Mouse (Mus musculus): Measurements from ENCODE around the gene Atp6v1b1.

The Atp6v1b1 gene

GRCm38 (mm10) chr6:83742761-83743160 is at the start of gene Atp6v1b1:
Gene Atp6v1b1, plus strand, starts transcription at chr6:83742990.
- in situ Hi-C loops (cut with MboI, MseI): loop anchor here (5.0 kb wide), 1 partner anchor 55 kb away; no protein-coding TSS in a partner anchor

DNA sequence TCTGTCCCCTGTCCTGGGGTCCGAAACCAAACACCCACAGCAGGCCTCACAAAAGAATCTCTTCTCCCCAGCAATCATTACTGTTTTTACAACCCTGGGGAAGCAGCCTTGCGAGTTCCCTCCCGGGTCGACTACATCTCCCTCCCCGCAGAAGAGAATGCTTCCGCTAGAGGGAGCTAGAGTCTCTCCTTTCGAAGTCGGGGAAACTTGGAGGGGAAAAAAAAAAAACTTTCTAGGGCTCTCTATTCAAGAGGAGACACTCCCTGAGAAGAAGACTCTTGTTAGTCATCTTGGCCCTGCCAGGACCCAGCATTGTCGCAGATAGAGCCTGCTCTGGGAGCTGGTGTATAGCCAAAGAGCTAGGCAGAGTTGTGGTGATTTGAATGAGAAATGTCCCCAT is 49.0 kb upstream of the Atp6v1b1 start:
- in situ Hi-C loops (cut with MboI, MseI): no loop called here

- in situ Hi-C loops (cut with MboI, MseI): no loop called here
These were observed 47.1 kb upstream of the Atp6v1b1 start for GRCm38 (mm10) chr6:83695731-83696130.

DNA sequence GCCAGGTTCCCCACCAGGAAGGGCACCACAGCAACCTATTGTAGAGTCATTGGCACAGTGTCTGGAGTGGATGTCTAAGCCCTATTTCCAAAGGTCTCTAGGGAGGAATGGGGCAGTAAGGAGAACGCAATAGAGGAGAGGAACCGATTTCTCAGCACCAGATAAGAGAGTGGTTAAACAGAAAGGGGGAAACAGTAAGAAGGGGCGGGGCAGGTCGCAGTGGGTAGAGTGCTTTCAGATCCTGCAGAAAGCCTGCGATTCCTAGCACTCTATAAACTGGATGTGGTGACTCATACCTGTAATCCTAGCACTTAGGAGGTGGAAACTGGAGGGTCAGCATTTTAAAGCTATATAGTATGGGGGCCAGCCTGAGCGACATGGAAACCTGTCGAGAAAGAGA is 46.1 kb upstream of the Atp6v1b1 start:
- in situ Hi-C loops (cut with MboI, MseI): no loop called here

DNA sequence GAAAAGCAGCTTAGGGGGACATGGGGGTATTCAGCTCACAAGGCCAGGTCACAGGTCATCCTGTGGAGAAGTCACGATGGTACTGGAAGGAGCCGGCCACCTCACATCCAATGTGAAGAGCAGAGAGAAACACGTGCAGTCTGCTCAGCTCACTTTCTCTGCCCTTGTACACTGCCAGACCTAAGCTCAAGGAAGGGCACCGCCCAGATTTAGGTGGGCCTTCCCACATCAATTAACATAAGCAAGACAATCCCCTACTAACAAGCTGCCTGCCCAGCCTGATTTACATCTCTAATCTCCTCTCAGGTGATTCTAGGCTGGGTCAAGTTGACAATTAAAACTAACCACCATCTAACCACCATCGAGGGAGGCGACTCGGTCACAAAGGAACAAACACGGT is 44.9 kb upstream of the Atp6v1b1 start:
- in situ Hi-C loops (cut with MboI, MseI): no loop called here

DNA sequence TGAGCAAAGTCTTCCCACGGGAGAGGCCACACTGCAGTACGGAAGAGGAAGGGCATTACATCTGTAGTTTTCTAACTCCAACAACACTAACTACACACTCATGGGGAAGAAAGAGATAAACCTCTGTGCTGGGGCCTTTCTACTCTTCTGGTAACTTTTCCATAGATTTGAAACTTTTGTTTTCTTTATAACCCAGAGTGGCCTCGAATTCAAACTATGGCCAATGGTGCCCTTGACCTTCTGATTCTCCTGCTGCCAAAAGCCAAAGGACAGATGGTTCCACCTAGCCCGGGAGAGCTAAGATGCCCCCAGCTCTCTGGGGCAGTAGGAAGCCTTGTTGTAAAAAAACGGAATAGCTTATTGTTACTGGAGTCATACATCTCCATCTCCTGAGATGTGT is 42.8 kb upstream of the Atp6v1b1 start:
- in situ Hi-C loops (cut with MboI, MseI): loop anchor here (10.0 kb wide), 1 partner anchor 885 kb away; no protein-coding TSS in a partner anchor

GRCm38 (mm10) chr6:83701001-83701400 is 41.8 kb upstream of the Atp6v1b1 start:
- in situ Hi-C loops (cut with MboI, MseI): loop anchor here (10.0 kb wide), 1 partner anchor 884 kb away; no protein-coding TSS in a partner anchor

- in situ Hi-C loops (cut with MboI, MseI): loop anchor here (10.0 kb wide), 1 partner anchor 882 kb away; no protein-coding TSS in a partner anchor
These were observed 40.4 kb upstream of the Atp6v1b1 start for GRCm38 (mm10) chr6:83702146-83702999.

- in situ Hi-C loops (cut with MboI, MseI): loop anchor here (10.0 kb wide), 1 partner anchor 882 kb away; no protein-coding TSS in a partner anchor
These were observed 39.6 kb upstream of the Atp6v1b1 start for GRCm38 (mm10) chr6:83703000-83703721.

- in situ Hi-C loops (cut with MboI, MseI): loop anchor here (10.0 kb wide), 1 partner anchor 881 kb away; no protein-coding TSS in a partner anchor
These were observed 39.1 kb upstream of the Atp6v1b1 start for GRCm38 (mm10) chr6:83703722-83704078.

GRCm38 (mm10) chr6:83704294-83704693 is 38.5 kb upstream of the Atp6v1b1 start:
- in situ Hi-C loops (cut with MboI, MseI): loop anchor here (10.0 kb wide), 1 partner anchor 881 kb away; no protein-coding TSS in a partner anchor

- in situ Hi-C loops (cut with MboI, MseI): loop anchor here (10.0 kb wide), 1 partner anchor 880 kb away; no protein-coding TSS in a partner anchor
These were observed 38.1 kb upstream of the Atp6v1b1 start for GRCm38 (mm10) chr6:83704701-83705100.

- in situ Hi-C loops (cut with MboI, MseI): loop anchor here (10.0 kb wide), 1 partner anchor 877 kb away; no protein-coding TSS in a partner anchor
These were observed 34.9 kb upstream of the Atp6v1b1 start for GRCm38 (mm10) chr6:83707738-83708510.

- in situ Hi-C loops (cut with MboI, MseI): no loop called here
These were observed 32.3 kb upstream of the Atp6v1b1 start for GRCm38 (mm10) chr6:83710361-83711066.

- in situ Hi-C loops (cut with MboI, MseI): no loop called here
These were observed 31.6 kb upstream of the Atp6v1b1 start, which contains the start of gene Vax2 for GRCm38 (mm10) chr6:83711067-83711675. Gene Vax2, plus strand, starts transcription at chr6:83711264.

GRCm38 (mm10) chr6:83711725-83712475 is 30.9 kb upstream of the Atp6v1b1 start:
- in situ Hi-C loops (cut with MboI, MseI): no loop called here

- in situ Hi-C loops (cut with MboI, MseI): no loop called here
These were observed 29.3 kb upstream of the Atp6v1b1 start for GRCm38 (mm10) chr6:83713271-83714136.

Data from regulatory T cell (primary cell).